ENCODE assay signal across 8 mouse cellular contexts in the genomic region with DNA sequence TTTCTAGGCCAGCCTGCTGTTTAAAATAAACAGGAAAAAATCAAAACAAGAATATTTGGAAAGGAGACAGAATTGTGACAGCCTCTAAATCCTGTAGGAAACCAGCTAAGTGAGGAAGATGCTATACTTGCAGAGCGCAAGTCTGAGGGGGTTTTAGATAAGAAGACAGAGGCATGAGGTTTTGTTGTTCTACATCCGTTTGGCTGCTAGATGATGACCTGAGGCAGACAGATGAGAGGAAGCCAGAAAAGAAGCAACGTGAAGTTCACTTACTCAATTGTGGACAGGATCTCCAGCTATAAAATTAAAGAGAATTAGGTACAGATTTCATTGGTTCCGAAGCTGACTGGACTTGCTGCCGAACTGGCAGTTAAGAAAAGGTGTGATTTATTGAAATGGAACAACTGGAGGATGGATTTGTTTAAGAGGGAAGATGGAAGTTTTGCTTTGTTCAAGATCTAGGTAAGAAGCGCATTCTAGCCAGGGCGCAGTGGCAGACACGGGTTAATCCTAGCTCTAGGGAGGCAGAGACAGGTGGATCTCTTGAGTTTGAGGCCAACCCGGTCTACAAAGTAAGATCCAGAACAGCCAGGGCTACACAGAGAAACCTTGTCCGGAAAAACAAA. TPM values are rescaled to one million over a fixed set of nuclear protein-coding genes. Genes with fewer than 3 reads are reported as not detected.
DNase-seq lines count a peak whose midpoint lies in the region; ATAC-seq and TF ChIP-seq lines count a peak whose summit lies in the region.

No protein-coding gene starts in this region.

- no peak overlapping the region for H3K27ac ChIP-seq in heart, embryonic 15.5 days
- no peak overlapping the region for H3K27ac ChIP-seq in hindbrain, embryonic 11.5 days (ENCODE audit: low read depth, low read length)
- H3K27ac ChIP-seq in midbrain, embryonic 10.5 days (replicated peaks) = peak overlapping the region; percentile 92

- no peak for TF ChIP-seq CTCF in G1E (IDR thresholded peaks at IDR 0.05; ENCODE audit: low read depth, low read length)

- peak overlapping the region; percentile 81 for H3K9ac ChIP-seq in heart, embryonic 15.5 days
- peak overlapping the region; percentile 64 for H3K9ac ChIP-seq in hindbrain, embryonic 11.5 days (ENCODE audit: low read depth, low read length)

- no peaks in the 10 kb centered on the region for H3K9me3 ChIP-seq in heart, embryonic 15.5 days (replicated peaks)
- no peaks in the 10 kb centered on the region for H3K9me3 ChIP-seq in G1E (replicated peaks)
- H3K9me3 ChIP-seq in hindbrain, embryonic 11.5 days (ENCODE audit: control insufficient read depth, low read length) = no peaks in the 10 kb centered on the region
- H3K9me3 ChIP-seq in midbrain, embryonic 10.5 days (replicated peaks) = no peaks in the 10 kb centered on the region

- H3K27me3 ChIP-seq in heart, embryonic 15.5 days = no peaks in the 10 kb centered on the region
- no peaks in the 10 kb centered on the region for H3K27me3 ChIP-seq in G1E (ENCODE audit: insufficient read depth, low read length)
- H3K27me3 ChIP-seq in hindbrain, embryonic 11.5 days (ENCODE audit: control insufficient read depth, insufficient read depth, low read length) = no peaks in the 10 kb centered on the region
- no peaks in the 10 kb centered on the region for H3K27me3 ChIP-seq in midbrain, embryonic 10.5 days (ENCODE audit: low read depth, poor library complexity, severe bottlenecking)

- peaks cover 20% of the 10 kb centered on the region for H3K36me3 ChIP-seq in heart, embryonic 15.5 days
- H3K36me3 ChIP-seq in G1E (replicated peaks) = peaks cover 62% of the 10 kb centered on the region
- H3K36me3 ChIP-seq in hindbrain, embryonic 11.5 days (ENCODE audit: control insufficient read depth, insufficient read depth, low read length) = no peaks in the 10 kb centered on the region
- H3K36me3 ChIP-seq in midbrain, embryonic 10.5 days = peaks cover 46% of the 10 kb centered on the region

- 28% methylated on average over 10 of the region's 10 CpGs for WGBS in heart, embryonic 15.5 days
- WGBS in hindbrain, embryonic 11.5 days = 31% methylated on average over 10 of the region's 10 CpGs
- WGBS in midbrain, embryonic 10.5 days = 43% methylated on average over 10 of the region's 10 CpGs

- H3K4me3 ChIP-seq in heart, embryonic 15.5 days = peak overlapping the region; percentile 91
- H3K4me3 ChIP-seq in G1E (ENCODE audit: low read depth, low read length) = peak overlapping the region; percentile 94
- H3K4me3 ChIP-seq in hindbrain, embryonic 11.5 days (ENCODE audit: low read depth, low read length) = peak overlapping the region; percentile 78
- peak overlapping the region; percentile 83 for H3K4me3 ChIP-seq in midbrain, embryonic 10.5 days

- DNase-seq in heart, adult 9 months (ENCODE audit: low spot score in 2 of 2) = no peak
- no peak for DNase-seq in G1E (ENCODE audit: low spot score)
- DNase-seq in hindbrain, embryonic 11.5 days (ENCODE audit: low spot score) = no peak
- no peak for DNase-seq in midbrain, embryonic 10.5 days (ENCODE audit: low spot score)
- no peak for DNase-seq in right cerebral cortex, adult 18-20 months
- DNase-seq in frontal cortex, postnatal 25 days (ENCODE audit: low spot score in 2 of 2) = no peak

- ATAC-seq in heart, embryonic 15.5 days (replicated peaks; ENCODE audit: insufficient number of reproducible peaks, insufficient read depth, low FRiP score, low read depth) = no peak
- ATAC-seq in G1E (ENCODE audit: extremely low read depth, insufficient number of reproducible peaks, low FRiP score, poor library complexity, severe bottlenecking) = no peak
- no peak for ATAC-seq in hindbrain, embryonic 11.5 days (ENCODE audit: low FRiP score)
- no peak for ATAC-seq in cerebellum, adult (ENCODE audit: insufficient number of reproducible peaks, low FRiP score, low TSS enrichment)

- H3K4me1 ChIP-seq in heart, embryonic 15.5 days (replicated peaks) = peaks cover 30% of the 10 kb centered on the region
- peaks cover 41% of the 10 kb centered on the region for H3K4me1 ChIP-seq in G1E (ENCODE audit: insufficient read depth, low read depth, low read length)
- peaks cover 3% of the 10 kb centered on the region; the same call in 1 of the 2 replicates for H3K4me1 ChIP-seq in hindbrain, embryonic 11.5 days (replicated peaks; ENCODE audit: control insufficient read depth, insufficient read depth, low read length)
- peaks cover 36% of the 10 kb centered on the region for H3K4me1 ChIP-seq in midbrain, embryonic 10.5 days

- H3K4me2 ChIP-seq in heart, embryonic 15.5 days = peak overlapping the region; percentile 86
- peak overlapping the region; percentile 68 for H3K4me2 ChIP-seq in hindbrain, embryonic 11.5 days (replicated peaks; ENCODE audit: low read depth, low read length)

RNA-seq across cellular contexts. Expression of a gene that starts 0.8 kb away (rescaled TPM):
- polyA plus RNA-seq in heart, embryonic 15.5 days (2015; fragmentation: Nextera tagmentation; extraction: Ambion mirVana) = 10.5 and 13.1 TPM in 2 replicates
- 5.8 TPM in 2 replicates for total RNA-seq in G1E (2014; fragmentation: Nextera tagmentation)
- 13.1 and 16.6 TPM in 2 replicates for total RNA-seq in G1E (2017)
- polyA plus RNA-seq in G1E (2012) = 6.8 and 7.9 TPM in 2 replicates
- 21.0 and 23.4 TPM in 2 replicates for polyA plus RNA-seq in hindbrain, embryonic 11.5 days (2014; fragmentation: Nextera tagmentation; extraction: Ambion mirVana)
- polyA plus RNA-seq in midbrain, embryonic 10.5 days (2016; fragmentation: Nextera tagmentation; extraction: Ambion mirVana) = 22.8 and 24.3 TPM in 2 replicates

RNA-seq across cellular contexts. Expression of a gene that starts 0.9 kb away (rescaled TPM):
- polyA plus RNA-seq in heart, embryonic 15.5 days (2015; fragmentation: Nextera tagmentation; extraction: Ambion mirVana) = 155 and 161 TPM in 2 replicates
- total RNA-seq in G1E (2014; fragmentation: Nextera tagmentation) (41.3 and 47.4 TPM in 2 replicates), G1E (2017) (263 and 300 TPM in 2 replicates)
- polyA plus RNA-seq in G1E (2012) = 10.2 and 15.3 TPM in 2 replicates
- polyA plus RNA-seq in hindbrain, embryonic 11.5 days (2014; fragmentation: Nextera tagmentation; extraction: Ambion mirVana) = 265 and 272 TPM in 2 replicates
- 341 and 391 TPM in 2 replicates for polyA plus RNA-seq in midbrain, embryonic 10.5 days (2016; fragmentation: Nextera tagmentation; extraction: Ambion mirVana)

RNA-seq across cellular contexts. Expression of a gene that starts 41.3 kb away (rescaled TPM):
- polyA plus RNA-seq in heart, embryonic 15.5 days (2015; fragmentation: Nextera tagmentation; extraction: Ambion mirVana) = 24.8 and 33.4 TPM in 2 replicates
- total RNA-seq in G1E (2014; fragmentation: Nextera tagmentation) = 11.0 and 16.2 TPM in 2 replicates
- 21.0 and 24.3 TPM in 2 replicates for total RNA-seq in G1E (2017)
- 1.5 and 2.3 TPM in 2 replicates for polyA plus RNA-seq in G1E (2012)
- polyA plus RNA-seq in hindbrain, embryonic 11.5 days (2014; fragmentation: Nextera tagmentation; extraction: Ambion mirVana) = 53.1 and 56.1 TPM in 2 replicates
- 72.0 and 74.8 TPM in 2 replicates for polyA plus RNA-seq in midbrain, embryonic 10.5 days (2016; fragmentation: Nextera tagmentation; extraction: Ambion mirVana)

RNA-seq across cellular contexts. Expression of a gene that starts 41.5 kb away (rescaled TPM):
- 29.0 and 31.0 TPM in 2 replicates for polyA plus RNA-seq in heart, embryonic 15.5 days (2015; fragmentation: Nextera tagmentation; extraction: Ambion mirVana)
- 9.6 and 11.8 TPM in 2 replicates for total RNA-seq in G1E (2014; fragmentation: Nextera tagmentation)
- total RNA-seq in G1E (2017) = 19.3 and 22.1 TPM in 2 replicates
- polyA plus RNA-seq in G1E (2012) = 13.4 and 16.1 TPM in 2 replicates
- 24.6 and 28.3 TPM in 2 replicates for polyA plus RNA-seq in hindbrain, embryonic 11.5 days (2014; fragmentation: Nextera tagmentation; extraction: Ambion mirVana)
- polyA plus RNA-seq in midbrain, embryonic 10.5 days (2016; fragmentation: Nextera tagmentation; extraction: Ambion mirVana) = 30.7 and 34.3 TPM in 2 replicates
